ENCODE assay signal across 11 mouse cellular contexts in genomic region chr6:57533410-57533809, GRCm38 (mm10). TPM values are rescaled to one million over a fixed set of nuclear protein-coding genes. Genes with fewer than 3 reads are reported as not detected.
A peak's percentile ranks its signal among the peaks of the same experiment; 100 is the strongest.
DNase-seq lines count a peak whose midpoint lies in the region; ATAC-seq and TF ChIP-seq lines count a peak whose summit lies in the region.
"Had no signal": no experiment of that assay in that cellular context is flagged by ENCODE, and none has a peak within 500 bp of the region (broad histone marks: within the 10 kb centered on the region; RNA-seq: fewer than 3 reads in every experiment).

No protein-coding gene starts in this region.

- H3K36me3 ChIP-seq in kidney, adult 2 months (ENCODE audit: control insufficient read depth, insufficient read depth, low read length), result no peaks in the 10 kb centered on the region
- H3K36me3 ChIP-seq in forebrain, postnatal 0 days (ENCODE audit: insufficient read depth), result no peaks in the 10 kb centered on the region
- H3K36me3 ChIP-seq in liver, embryonic 16.5 days (ENCODE audit: control insufficient read depth, insufficient read depth), result no peaks in the 10 kb centered on the region

- no peak for TF ChIP-seq POLR2A in kidney, adult 2 months (IDR thresholded peaks at IDR 0.05; ENCODE audit: low read depth, low read length)
- no peak for TF ChIP-seq POLR2A in bone marrow macrophage, adult 2 months (IDR thresholded peaks at IDR 0.05; ENCODE audit: borderline replicate concordance, low read depth, low read length)

- H3K9ac ChIP-seq in forebrain, postnatal 0 days, result no peak overlapping the region
- no peak overlapping the region for H3K9ac ChIP-seq in liver, embryonic 16.5 days (ENCODE audit: low read depth, low read length)

- H3K4me3 ChIP-seq in kidney, adult 2 months (ENCODE audit: insufficient read depth, low read depth, low read length), result peak overlapping the region; percentile 26
- H3K4me3 ChIP-seq in bone marrow macrophage, adult 2 months (ENCODE audit: insufficient read depth, low read length), result peak overlapping the region; percentile 84; the same call in 1 of the 2 replicates
- no peak overlapping the region for H3K4me3 ChIP-seq in forebrain, postnatal 0 days (ENCODE audit: low read depth, low read length)
- H3K4me3 ChIP-seq in liver, embryonic 16.5 days (ENCODE audit: low read depth, low read length), result peak overlapping the region; percentile 5; the same call in 1 of the 2 replicates

- ATAC-seq in forebrain, postnatal 0 days, result no peak
- ATAC-seq in liver, embryonic 16.5 days (ENCODE audit: low read depth), result no peak
- ATAC-seq: Patski had no signal

- peak overlapping the region; percentile 78 for H3K4me2 ChIP-seq in forebrain, postnatal 0 days (ENCODE audit: low read depth)
- H3K4me2 ChIP-seq in liver, embryonic 16.5 days (ENCODE audit: low read depth, low read length), result peak overlapping the region; percentile 72; the same call in 1 of the 2 replicates

- no peaks in the 10 kb centered on the region for H3K27me3 ChIP-seq in kidney, adult 2 months (replicated peaks; ENCODE audit: control insufficient read depth, insufficient read depth, low read length)
- no peaks in the 10 kb centered on the region for H3K27me3 ChIP-seq in forebrain, postnatal 0 days (ENCODE audit: insufficient read depth, low read length)
- H3K27me3 ChIP-seq in liver, embryonic 16.5 days (ENCODE audit: control insufficient read depth, insufficient read depth, low read depth, low read length), result no peaks in the 10 kb centered on the region
- H3K27me3 ChIP-seq: Patski had no signal

- TF ChIP-seq CTCF in kidney, adult 2 months (conservative IDR thresholded peaks at IDR 0.05; ENCODE audit: insufficient read depth, insufficient read length, low read depth, low read length), result no peak
- TF ChIP-seq CTCF in bone marrow macrophage, adult 2 months (IDR thresholded peaks at IDR 0.05; ENCODE audit: low read depth, low read length), result no peak
- no peak for TF ChIP-seq CTCF in forebrain, postnatal 0 days (IDR thresholded peaks at IDR 0.05; ENCODE audit: low read depth)

- no peak for DNase-seq in kidney, adult 2 months
- DNase-seq in kidney, adult 9 months, result no peak
- no peak for DNase-seq in forebrain, postnatal 0 days
- no peak for DNase-seq in cerebellum, postnatal 36 days
- no peak for DNase-seq in urinary bladder, postnatal 14 days (ENCODE audit: low spot score)
- no peak for DNase-seq in frontal cortex, postnatal 10 days (ENCODE audit: low spot score in 2 of 2)
- DNase-seq: cerebellum, postnatal 14 days; kidney, postnatal 14 days had no signal

- 0 out of 2 replicates have a peak overlapping the region, but pooled peaks have one; percentile 9 for H3K27ac ChIP-seq in kidney, adult 2 months (ENCODE audit: insufficient read depth, low read depth, low read length)
- H3K27ac ChIP-seq in bone marrow macrophage, adult 2 months (ENCODE audit: insufficient read depth, low read depth, low read length), result 0 out of 2 replicates have a peak overlapping the region, but pooled peaks have one; percentile 29
- H3K27ac ChIP-seq in forebrain, postnatal 0 days (ENCODE audit: low read depth, low read length), result no peak overlapping the region
- no peak overlapping the region for H3K27ac ChIP-seq in liver, embryonic 16.5 days (ENCODE audit: low read length)

- H3K9me3 ChIP-seq in forebrain, postnatal 0 days (ENCODE audit: low read length), result no peaks in the 10 kb centered on the region
- no peaks in the 10 kb centered on the region for H3K9me3 ChIP-seq in liver, embryonic 16.5 days (replicated peaks; ENCODE audit: control insufficient read depth, low read length)

- WGBS in kidney, adult 2 months, result 26% methylated on average over 2 of the region's 2 CpGs
- WGBS in forebrain, postnatal 0 days, result 53% methylated on average over 2 of the region's 2 CpGs
- WGBS in liver, embryonic 16.5 days (ENCODE audit: insufficient replicate concordance), result 24% methylated on average over 2 of the region's 2 CpGs

- H3K4me1 ChIP-seq in kidney, adult 2 months (ENCODE audit: control insufficient read depth, insufficient read depth, low read length), result peaks cover 2% of the 10 kb centered on the region; the same call in 1 of the 2 replicates
- H3K4me1 ChIP-seq in bone marrow macrophage, adult 2 months (ENCODE audit: control insufficient read depth, insufficient read depth, low read length), result peaks cover 5% of the 10 kb centered on the region
- H3K4me1 ChIP-seq in forebrain, postnatal 0 days (ENCODE audit: insufficient read depth), result no peaks in the 10 kb centered on the region
- H3K4me1 ChIP-seq in liver, embryonic 16.5 days (ENCODE audit: control insufficient read depth, low read depth, low read length), result peaks cover 2% of the 10 kb centered on the region

RNA-seq across cellular contexts. Expression of gene Ppm1k, which starts 1.9 kb away (rescaled TPM):
- 3.2 and 6.2 TPM in 2 replicates for polyA plus RNA-seq in kidney, adult 2 months (2012; rRNA removed)
- 10.2 and 16.2 TPM in 2 replicates for polyA plus RNA-seq in bone marrow macrophage, adult 2 months (2012; ENCODE audit: insufficient read depth, insufficient read length, missing spikeins)
- 13.6 and 15.8 TPM in 2 replicates for total RNA-seq in forebrain, postnatal 0 days (2014; rRNA removed)
- 3.3 and 5.7 TPM in 2 replicates for polyA plus RNA-seq in forebrain, postnatal 0 days (2015; fragmentation: Nextera tagmentation; extraction: Ambion mirVana)
- 6.4 and 6.6 TPM in 2 replicates for polyA plus RNA-seq in liver, embryonic 16.5 days (2015; fragmentation: Nextera tagmentation; extraction: Ambion mirVana)

RNA-seq across cellular contexts. Expression of gene Herc6, which starts 47.4 kb away (rescaled TPM):
- 3.5 and 4.0 TPM in 2 replicates for polyA plus RNA-seq in kidney, adult 2 months (2012; rRNA removed)
- polyA plus RNA-seq in bone marrow macrophage, adult 2 months (2012; ENCODE audit: insufficient read depth, insufficient read length, missing spikeins), result 37.9 and 53.1 TPM in 2 replicates
- 1.8 and 2.2 TPM in 2 replicates for total RNA-seq in forebrain, postnatal 0 days (2014; rRNA removed)
- 0.73 and 1.1 TPM in 2 replicates for polyA plus RNA-seq in forebrain, postnatal 0 days (2015; fragmentation: Nextera tagmentation; extraction: Ambion mirVana)
- 2.7 TPM in 2 replicates for polyA plus RNA-seq in liver, embryonic 16.5 days (2015; fragmentation: Nextera tagmentation; extraction: Ambion mirVana)

Comparison
In these comparisons a context has a peak if more than half of its experiments do, and no peak if none do; other contexts are left out.
1. H3K27ac ChIP-seq: peak in kidney, adult 2 months (single experiment) and bone marrow macrophage, adult 2 months (single experiment); none in forebrain, postnatal 0 days (single experiment) and liver, embryonic 16.5 days (single experiment).